Mouse (Mus musculus): ENCODE measurements at regions not wholly inside any gene's neighbourhood (a gene's known extent, or its start where the extent isn't known, plus 50 kb on each side); places are given as distances from the start of the nearest gene placed in this dataset.

GRCm38 (mm10) chr15:71275876-71276565 lies 2558.3 kb upstream of the Gm6569 start:
- TF ChIP-seq CTCF (IDR thresholded peaks at IDR 0.05 in 2 of 3, conservative IDR thresholded peaks at IDR 0.05 in 1 of 3; ENCODE audit: control insufficient read depth in 1 of 3, insufficient read depth in 1 of 3, low read depth in 2 of 3, low read length in 3 of 3, poor library complexity in 1 of 3, severe bottlenecking in 1 of 3) (no peak), NELFE (IDR thresholded peaks at IDR 0.05; ENCODE audit: low read depth, low read length) (no peak), POLR2A (IDR thresholded peaks at IDR 0.05; ENCODE audit: control insufficient read depth in 1 of 2, insufficient read depth in 1 of 2, low read depth in 1 of 2, low read length in 2 of 2, poor library complexity in 1 of 2) (no peak)
